Mouse (Mus musculus) liver, embryonic 16.5 days (tissue): ENCODE results near the gene Syt11. TPM values are rescaled to one million over a fixed set of nuclear protein-coding genes. Genes with fewer than 3 reads are reported as not detected.
"Not testable (repeated sequence)": the region's sequence is repeated elsewhere in the genome, so short reads cannot be mapped to it uniquely, and the experiment has no call there.

Experiments used
- ATAC-seq: fragments of 200-750 bp; cut with Nextera tagmentation; 2 replicates; pipeline ENCODE4 v1.8.0; 2017; ENCODE audit warnings: low read depth, mild to moderate bottlenecking, moderate number of reproducible peaks, moderate library complexity
- H3K27ac ChIP-seq: fragments of 300-500 bp; sonication (generic); 2 replicates; pipeline ENCODE4 v1.5.1; 2014; ENCODE audit warnings: mild to moderate bottlenecking, low read length
- H3K27me3 ChIP-seq: fragments of 300-500 bp; sonication (generic); 2 replicates; pipeline ENCODE4 v1.6.1; 2014; ENCODE audit warnings: low read depth, low read length, mixed read lengths; ENCODE audit not compliant: control insufficient read depth, insufficient read depth
- H3K36me3 ChIP-seq: fragments of 300-500 bp; sonication (generic); 2 replicates; pipeline ENCODE4 v1.6.1; 2014; ENCODE audit warnings: mild to moderate bottlenecking; ENCODE audit not compliant: control insufficient read depth, insufficient read depth
- H3K4me1 ChIP-seq: fragments of 300-500 bp; sonication (generic); 2 replicates; pipeline ENCODE4 v1.6.1; 2014; ENCODE audit warnings: low read depth, low read length, mixed read lengths; ENCODE audit not compliant: control insufficient read depth
- H3K4me2 ChIP-seq: fragments of 300-500 bp; sonication (generic); 2 replicates; pipeline ENCODE4 v1.6.1; 2014; ENCODE audit warnings: low read depth, low read length, mixed read lengths
- H3K4me3 ChIP-seq: fragments of 300-500 bp; sonication (generic); 2 replicates; pipeline ENCODE4 v1.5.1; 2014; ENCODE audit warnings: low read depth, mild to moderate bottlenecking, low read length
- H3K9ac ChIP-seq: fragments of 300-500 bp; sonication (generic); 2 replicates; pipeline ENCODE4 v1.6.1; 2014; ENCODE audit warnings: low read depth, low read length
- H3K9me3 ChIP-seq: fragments of 300-500 bp; sonication (generic); replicated peaks from 2 replicates; pipeline ENCODE4 v1.6.1; 2016; ENCODE audit warnings: low read length; ENCODE audit not compliant: control insufficient read depth
- WGBS: fragments of 180-500 bp; shearing (Covaris S2); extraction: QIAGEN DNeasy Blood & Tissue Kit; methylation state at CpG from one replicate; pipeline ENCODE4 v1.1.7; 2014; ENCODE audit not compliant: insufficient replicate concordance; 5-methylcytosine and 5-hydroxymethylcytosine counted together
- polyA plus RNA-seq: library from polyadenylated mRNA; unstranded; fragments of >200 nt; fragmentation: Nextera tagmentation; extraction: Ambion mirVana; gene quantifications from 2 replicates; pipeline ENCODE4 v1.2.1, GENCODE M21; 2015

The Syt11 gene
- polyA plus RNA-seq, 1 experiment from 2014 or later = 0.54 TPM

DNA sequence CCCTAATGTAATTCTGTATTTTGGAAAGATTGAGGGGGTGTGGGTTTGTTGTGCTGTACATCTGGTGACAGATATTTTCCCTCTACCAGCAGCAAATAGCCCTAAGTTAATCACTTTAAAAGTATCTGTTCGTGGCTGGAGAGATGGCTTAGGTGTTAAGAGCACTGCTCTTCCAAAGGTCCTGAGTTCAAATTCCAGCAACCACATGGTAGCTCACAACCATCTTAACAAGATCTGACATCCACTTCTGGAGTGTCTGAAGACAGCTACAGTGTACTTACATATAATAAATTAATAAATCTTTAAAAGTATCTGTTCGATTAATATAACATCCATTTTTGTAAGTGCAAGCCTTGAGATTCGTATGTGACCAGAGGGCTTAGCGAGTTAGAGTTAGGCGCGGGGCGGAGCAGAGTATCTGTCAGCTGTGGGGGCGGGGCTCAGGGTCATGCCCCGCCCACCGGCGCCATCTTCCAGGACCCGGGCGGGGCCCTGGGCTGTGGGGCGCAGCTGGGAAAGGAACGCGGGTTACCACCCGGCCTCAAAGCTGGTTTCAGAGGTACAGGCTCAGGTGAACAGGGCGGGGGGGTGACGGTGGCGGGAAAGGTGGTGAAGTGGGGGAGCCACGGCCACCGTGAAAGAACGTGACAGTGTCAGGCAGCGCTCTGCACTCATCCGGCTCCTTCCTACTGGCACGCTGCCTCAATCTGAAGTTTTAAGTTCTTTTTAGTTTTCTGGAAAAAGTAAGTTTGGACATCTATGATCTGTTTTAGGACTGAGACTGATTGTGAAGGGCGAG, 58.4 kb downstream of the Syt11 start, which contains the start of gene Rit1:
Gene Rit1, plus strand, starts transcription at position 440 of the 799 bp plus-strand sequence.
- H3K4me2 ChIP-seq = peak within 1 kb of the TSS; percentile 77
- 1% methylated on average over 27 of the region's 27 CpGs for WGBS
- peak within 1 kb of the TSS; percentile 81 for H3K27ac ChIP-seq
- no peaks in the 10 kb centered on the region for H3K27me3 ChIP-seq
- ATAC-seq = peak; percentile 93
- H3K36me3 ChIP-seq = peaks cover 25% of the 10 kb centered on the region
- H3K4me1 ChIP-seq = peaks cover 21% of the 10 kb centered on the region
- H3K9ac ChIP-seq = peak within 1 kb of the TSS; percentile 77
- peak within 1 kb of the TSS; percentile 77 for H3K4me3 ChIP-seq
- H3K9me3 ChIP-seq = no peaks in the 10 kb centered on the region

DNA sequence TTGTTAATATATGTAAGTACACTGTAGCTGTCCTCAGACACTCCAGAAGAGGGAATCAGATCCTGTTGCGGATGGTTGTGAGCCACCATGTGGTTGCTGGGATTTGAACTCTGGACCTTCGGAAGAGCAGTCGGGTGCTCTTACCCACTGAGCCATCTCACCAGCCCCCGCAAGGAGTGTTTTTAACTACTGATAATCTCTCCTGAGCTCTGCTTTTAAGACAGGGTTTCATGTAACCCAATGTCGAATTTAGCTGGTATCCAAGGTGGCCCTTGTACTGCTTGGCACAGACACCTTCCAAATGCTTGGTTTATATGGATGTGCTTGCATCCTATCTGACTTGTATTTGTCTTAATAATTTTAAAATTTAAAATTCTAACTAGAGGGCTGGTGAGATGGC, 59.2 kb downstream of the Syt11 start:
- WGBS = 67% methylated on average over 5 of the region's 5 CpGs
- not testable (repeated sequence) for H3K4me3 ChIP-seq, H3K27ac ChIP-seq, H3K27me3 ChIP-seq, H3K4me2 ChIP-seq, H3K9ac ChIP-seq, H3K9me3 ChIP-seq, ATAC-seq
- H3K4me1 ChIP-seq = peaks cover 21% of the 10 kb centered on the region
- peaks cover 29% of the 10 kb centered on the region for H3K36me3 ChIP-seq

GRCm38 (mm10) chr3:88714725-88715124, 60.2 kb downstream of the Syt11 start:
- peaks cover 31% of the 10 kb centered on the region for H3K36me3 ChIP-seq
- no peak overlapping the region for H3K4me2 ChIP-seq
- peaks cover 20% of the 10 kb centered on the region for H3K4me1 ChIP-seq
- WGBS = 74% methylated on average over 2 of the region's 2 CpGs
- no peak overlapping the region for H3K9ac ChIP-seq
- H3K9me3 ChIP-seq = no peaks in the 10 kb centered on the region
- H3K27ac ChIP-seq = no peak overlapping the region
- ATAC-seq = no peak
- no peak overlapping the region for H3K4me3 ChIP-seq
- no peaks in the 10 kb centered on the region for H3K27me3 ChIP-seq

DNA sequence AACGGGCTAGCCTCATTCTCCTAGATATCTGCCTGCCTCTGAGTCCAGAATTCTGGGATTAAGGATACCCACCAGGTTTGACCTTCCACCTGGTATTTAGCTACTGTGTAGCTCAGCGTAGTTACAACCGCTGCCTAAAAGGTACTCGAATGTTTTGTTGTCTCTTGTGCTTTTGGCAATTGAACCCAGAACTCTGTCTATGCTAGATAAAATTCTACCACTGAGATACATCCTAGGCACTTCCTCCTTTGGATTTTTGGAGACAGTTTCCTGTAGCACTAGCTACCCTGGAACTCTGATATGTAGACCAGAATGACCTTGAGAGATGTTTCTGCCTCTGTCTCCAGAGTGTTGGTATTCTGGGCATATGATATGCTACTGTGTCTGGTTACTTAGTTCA, 61.3 kb downstream of the Syt11 start:
- no peak overlapping the region for H3K9ac ChIP-seq
- H3K27me3 ChIP-seq = no peaks in the 10 kb centered on the region
- H3K4me1 ChIP-seq = peaks cover 10% of the 10 kb centered on the region
- 80% methylated on average over 4 of the region's 4 CpGs for WGBS
- no peaks in the 10 kb centered on the region for H3K9me3 ChIP-seq
- H3K4me3 ChIP-seq = no peak overlapping the region
- H3K4me2 ChIP-seq = no peak overlapping the region
- H3K27ac ChIP-seq = no peak overlapping the region
- no peak for ATAC-seq
- H3K36me3 ChIP-seq = peaks cover 37% of the 10 kb centered on the region

DNA sequence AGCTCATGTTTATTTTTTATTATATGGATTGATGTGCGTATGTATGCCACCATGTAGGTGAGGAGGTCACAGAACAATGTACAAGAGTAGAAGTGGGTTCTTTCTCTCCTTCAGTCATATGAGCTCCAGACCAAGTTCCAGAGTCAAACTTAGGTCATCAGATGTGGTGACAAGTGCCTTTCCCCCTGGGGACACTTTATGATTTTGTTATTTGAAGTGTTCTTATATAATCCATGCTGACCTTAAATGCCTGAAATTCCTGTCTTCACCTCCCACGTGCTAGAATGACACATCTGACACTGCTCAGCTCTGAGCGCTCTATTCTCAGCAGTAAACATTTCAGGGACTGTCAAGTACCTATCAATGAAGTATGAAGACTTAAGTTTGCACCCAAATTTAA, 73.7 kb downstream of the Syt11 start:
- Histone ChIP-seq H3K9me3 (no peaks in the 10 kb centered on the region), H3K36me3 (peaks cover 70% of the 10 kb centered on the region)

GRCm38 (mm10) chr3:88700247-88700646, 74.7 kb downstream of the Syt11 start:
- H3K4me3 ChIP-seq = no peak overlapping the region
- H3K36me3 ChIP-seq = peaks cover 77% of the 10 kb centered on the region
- no peaks in the 10 kb centered on the region for H3K9me3 ChIP-seq
- no peaks in the 10 kb centered on the region for H3K27me3 ChIP-seq
- H3K27ac ChIP-seq = no peak overlapping the region
- no peaks in the 10 kb centered on the region for H3K4me1 ChIP-seq
- no peak for ATAC-seq
- 89% methylated on average over 3 of the region's 3 CpGs for WGBS
- no peak overlapping the region for H3K9ac ChIP-seq
- no peak overlapping the region for H3K4me2 ChIP-seq

More for the DNA sequence above, 73.7 kb downstream of the Syt11 start:
- H3K4me2 ChIP-seq = no peak overlapping the region
- no peak overlapping the region for H3K9ac ChIP-seq
- 80% methylated on average over 3 of the region's 3 CpGs for WGBS
- no peaks in the 10 kb centered on the region for H3K4me1 ChIP-seq
- H3K27me3 ChIP-seq = no peaks in the 10 kb centered on the region
- no peak overlapping the region for H3K27ac ChIP-seq
- no peak for ATAC-seq
- H3K4me3 ChIP-seq = no peak overlapping the region

GRCm38 (mm10) chr3:88698834-88699233, 76.1 kb downstream of the Syt11 start:
- Histone ChIP-seq H3K4me3 (no peak overlapping the region), H3K4me2 (no peak overlapping the region), H3K4me1 (no peaks in the 10 kb centered on the region), H3K9ac (no peak overlapping the region), H3K9me3 (no peaks in the 10 kb centered on the region), H3K36me3 (peaks cover 82% of the 10 kb centered on the region), H3K27me3 (no peaks in the 10 kb centered on the region), H3K27ac (no peak overlapping the region)
- ATAC-seq = no peak
- 80% methylated on average over 6 of the region's 6 CpGs for WGBS

DNA sequence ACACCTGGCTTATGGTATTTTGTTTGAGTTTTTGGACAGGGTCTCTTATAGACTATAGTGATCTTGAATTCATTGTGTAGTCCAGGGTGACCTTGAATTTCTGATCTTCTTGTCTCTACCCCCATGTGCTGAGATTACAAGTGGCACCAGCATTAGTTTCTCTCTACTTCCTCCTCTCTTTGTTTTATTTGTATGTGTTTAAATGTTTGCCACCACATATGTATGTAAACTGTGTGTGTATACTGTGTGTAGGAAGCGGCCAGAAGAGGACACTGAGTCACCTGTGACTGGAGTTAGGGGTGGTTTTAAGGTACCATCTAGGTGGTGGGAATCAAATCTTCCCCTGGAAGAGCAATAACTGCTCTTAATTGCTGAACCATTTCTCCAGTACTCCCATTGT, 76.9 kb downstream of the Syt11 start:
- 83% methylated on average over 1 of the region's 1 CpGs for WGBS
- Histone ChIP-seq H3K27ac (no peak overlapping the region), H3K4me2 (no peak overlapping the region), H3K9me3 (no peaks in the 10 kb centered on the region), H3K27me3 (no peaks in the 10 kb centered on the region), H3K4me3 (no peak overlapping the region), H3K9ac (no peak overlapping the region), H3K4me1 (no peaks in the 10 kb centered on the region), H3K36me3 (peaks cover 86% of the 10 kb centered on the region)
- ATAC-seq = no peak

DNA sequence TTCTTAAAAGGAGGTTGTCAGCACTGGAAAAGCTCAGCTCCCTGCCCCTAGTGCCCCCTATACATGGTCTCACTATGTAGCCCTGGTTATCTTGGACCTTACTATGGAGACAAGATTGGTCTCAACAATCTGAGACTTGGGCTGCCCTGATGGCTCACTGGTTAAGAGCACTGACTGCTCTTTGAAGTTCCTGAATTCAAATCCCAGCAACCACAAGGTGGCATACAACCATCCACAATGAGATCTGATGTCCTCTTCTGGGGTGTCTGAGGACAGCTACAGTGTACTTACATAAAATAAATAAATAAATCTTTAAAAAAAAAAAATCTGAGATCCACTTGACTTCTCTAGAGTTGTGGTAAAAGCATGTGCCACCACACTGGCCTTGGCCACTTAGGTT, 79.4 kb downstream of the Syt11 start:
- no peak for ATAC-seq
- Histone ChIP-seq H3K27me3 (no peaks in the 10 kb centered on the region), H3K4me3 (no peak overlapping the region), H3K9me3 (no peaks in the 10 kb centered on the region), H3K9ac (no peak overlapping the region), H3K36me3 (peaks cover 82% of the 10 kb centered on the region), H3K27ac (no peak overlapping the region), H3K4me1 (no peaks in the 10 kb centered on the region), H3K4me2 (no peak overlapping the region)
